Mouse (Mus musculus): Measurements from ENCODE around the gene Gcnt2.
"Not testable (repeated sequence)": the region's sequence is repeated elsewhere in the genome, so short reads cannot be mapped to it uniquely, and the experiment has no call there.

Gene Gcnt2

GRCm38 (mm10) chr13:40987608-40988303 is 128.2 kb downstream of the Gcnt2 start:
- not testable (repeated sequence) for DNase-seq (ENCODE audit: extremely low spot score, low read depth, low spot score)

- DNase-seq (ENCODE audit: extremely low spot score, low read depth, low spot score) = no peak
Observed at GRCm38 (mm10) chr13:40988418-40988817, 128.9 kb downstream of the Gcnt2 start.

- DNase-seq (ENCODE audit: extremely low spot score, low read depth, low spot score) = no peak
Observed at GRCm38 (mm10) chr13:40994487-40995263, 135.1 kb downstream of the Gcnt2 start.

GRCm38 (mm10) chr13:40998537-40998936 is 139.0 kb downstream of the Gcnt2 start:
- not testable (repeated sequence) for DNase-seq (ENCODE audit: extremely low spot score, low read depth, low spot score)

- DNase-seq (ENCODE audit: extremely low spot score, low read depth, low spot score) = no peak
Observed at GRCm38 (mm10) chr13:41000140-41000925, 140.8 kb downstream of the Gcnt2 start.

- DNase-seq (ENCODE audit: extremely low spot score, low read depth, low spot score) = peak; percentile 84
Observed at GRCm38 (mm10) chr13:41000926-41001639, 141.5 kb downstream of the Gcnt2 start, which contains the start of gene Pak1ip1. Pak1ip1 (plus strand) TSS chr13:41001023.

GRCm38 (mm10) chr13:41002001-41002400 is 142.4 kb downstream of the Gcnt2 start:
- no peak for DNase-seq (ENCODE audit: extremely low spot score, low read depth, low spot score)

- no peak for DNase-seq (ENCODE audit: extremely low spot score, low read depth, low spot score)
Observed at GRCm38 (mm10) chr13:41006244-41006643, 146.7 kb downstream of the Gcnt2 start.

- no peak for DNase-seq (ENCODE audit: extremely low spot score, low read depth, low spot score)
Observed at GRCm38 (mm10) chr13:41008271-41008670, 148.7 kb downstream of the Gcnt2 start.

- no peak for DNase-seq (ENCODE audit: extremely low spot score, low read depth, low spot score)
Observed at GRCm38 (mm10) chr13:41008946-41009345, 149.4 kb downstream of the Gcnt2 start.

All from hindlimb bud, embryonic 11.5 days (tissue).